Mouse (Mus musculus) lung, adult 2 months (tissue): ENCODE measurements around the gene Psmd5.

Experiments used
- CTCF ChIP-seq: fragments of 200-500 bp; IDR thresholded peaks from 2 replicates; pipeline ENCODE4 v1.5.1; 2011; ENCODE audit warnings: mild to moderate bottlenecking, low read length, control low read depth; ENCODE audit not compliant: insufficient read depth
- POLR2A ChIP-seq: fragments of 200-500 bp; IDR thresholded peaks from 2 replicates; pipeline ENCODE4 v1.6.1; 2011; ENCODE audit warnings: low read depth, mild to moderate bottlenecking, control low read depth, low read length, borderline replicate concordance; ENCODE audit errors: extremely low read depth

DNA sequence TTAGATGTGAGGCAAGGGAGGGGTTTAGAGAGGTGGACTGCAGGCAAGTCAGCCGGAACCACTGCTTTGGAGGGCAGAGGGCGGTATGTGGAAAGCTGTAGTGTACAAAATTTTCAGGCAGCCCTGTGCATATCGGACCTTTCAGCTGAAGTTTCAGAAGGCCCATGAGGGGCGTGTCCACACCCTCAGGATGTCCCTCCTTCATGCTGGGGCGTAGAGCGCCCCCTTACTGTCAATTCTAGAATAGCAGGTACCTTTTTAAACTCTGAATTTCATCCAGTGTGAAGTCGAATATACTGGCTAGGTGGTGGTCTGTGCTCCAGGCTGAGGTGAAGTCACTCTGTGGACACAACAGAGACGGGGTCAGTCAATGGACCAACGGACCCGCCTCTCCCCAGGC, 23.1 kb upstream of the Psmd5 start:
- TF ChIP-seq CTCF = peak; percentile 74
- no peak for TF ChIP-seq POLR2A
